Mouse (Mus musculus): ENCODE data around the gene Limk1.

DNA sequence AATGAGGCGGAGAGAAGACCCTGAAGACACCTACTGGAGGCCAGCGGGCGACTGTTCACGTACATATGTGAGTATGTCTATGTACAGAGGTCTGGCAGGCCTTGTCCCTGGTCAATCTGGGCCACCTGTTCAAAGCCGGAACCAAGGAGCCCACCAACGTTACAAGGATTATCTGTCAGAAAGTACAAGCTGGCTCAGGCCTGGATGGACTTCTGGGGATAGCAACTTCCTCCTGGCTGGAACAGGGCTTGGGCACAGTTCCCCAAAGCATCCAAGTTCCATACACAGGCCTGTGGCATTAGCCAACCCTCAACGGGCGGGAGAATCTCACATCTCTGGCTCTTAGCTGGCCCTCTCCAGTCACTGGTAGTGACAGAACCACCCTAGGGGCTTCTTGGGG is 74.1 kb downstream of the Limk1 start:
- TF ChIP-seq CTCF (conservative IDR thresholded peaks at IDR 0.05; ENCODE audit: low read length) (no peak), POU5F1 (IDR thresholded peaks at IDR 0.05; ENCODE audit: borderline replicate concordance, low read length) (no peak)

All from E14TG2a.4 (cell line).